Mouse (Mus musculus) layer of hippocampus, postnatal 25 days (tissue): Measurements from ENCODE around the gene Erich2. TPM values are rescaled to one million over a fixed set of nuclear protein-coding genes. Genes with fewer than 3 reads are reported as not detected.

Experiments
- DNase-seq, 2 experiments: peaks; one replicate each; pipeline ENCODE4 v3.0.0; 2022; ENCODE audit warnings: mixed read lengths in 2 of 2, low spot score in 1 of 2; ENCODE audit errors: extremely low spot score in 1 of 2
- total RNA-seq, 2 experiments: library from RNA; stranded (reverse); gene quantifications; 2 replicates each; pipeline ENCODE4 v1.2.3; 2021

The Erich2 gene
- total RNA-seq: 1 to 10 TPM in 1 of 2 experiments, under 1 TPM in 1; 0.68 to 1.1 TPM

- DNase-seq: no peak
Observed at GRCm38 (mm10) chr2:70508496-70508895, at the start of gene Erich2. Gene Erich2 (plus strand): TSS chr2:70508819.

DNA sequence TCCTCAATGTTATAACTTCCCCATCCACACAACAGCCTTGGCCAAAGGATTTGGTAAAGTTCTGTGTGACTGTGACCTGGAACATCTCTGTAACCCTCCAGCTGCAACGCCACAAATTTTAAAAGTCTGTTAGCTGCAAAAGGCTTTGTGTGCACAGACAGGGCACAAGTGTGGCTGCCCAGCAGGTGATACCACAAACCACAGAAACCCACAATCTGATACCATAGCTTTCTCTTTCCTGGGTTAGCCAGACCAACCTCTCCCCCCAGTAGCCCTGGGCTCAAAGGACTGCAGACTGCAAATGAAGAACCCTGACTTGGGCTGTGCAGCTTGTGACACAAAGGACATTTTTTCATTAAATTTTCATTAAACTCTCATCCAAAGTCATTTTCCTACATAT is 45.0 kb upstream of the Erich2 start:
- no peak for DNase-seq

GRCm38 (mm10) chr2:70471136-70471535 is 37.5 kb upstream of the Erich2 start:
- DNase-seq: no peak

- DNase-seq: no peak
Observed at GRCm38 (mm10) chr2:70471861-70472620, 36.6 kb upstream of the Erich2 start.

GRCm38 (mm10) chr2:70497715-70498318 is 10.8 kb upstream of the Erich2 start:
- DNase-seq: no peak

DNA sequence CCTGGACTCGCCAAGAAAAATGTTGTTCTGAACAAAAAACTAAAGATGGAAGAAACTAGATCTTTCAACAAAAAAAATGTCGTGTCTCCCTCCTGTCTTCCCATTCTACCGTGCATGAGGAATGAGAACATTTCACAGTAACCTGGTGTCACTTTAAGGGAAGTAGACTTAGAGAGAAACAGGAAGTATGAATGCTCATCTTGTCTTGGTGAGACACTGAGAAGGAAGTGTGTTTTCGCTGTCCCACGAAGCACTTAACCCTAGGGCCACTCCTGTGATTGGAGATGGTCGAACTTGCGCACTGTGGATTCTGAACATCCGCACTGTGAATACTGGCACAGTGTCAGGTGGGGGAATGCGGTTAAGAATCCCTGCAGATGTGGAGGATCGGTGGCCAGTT is 5.2 kb upstream of the Erich2 start:
- DNase-seq: no peak

GRCm38 (mm10) chr2:70505229-70505628 is 3.4 kb upstream of the Erich2 start:
- DNase-seq: no peak

DNA sequence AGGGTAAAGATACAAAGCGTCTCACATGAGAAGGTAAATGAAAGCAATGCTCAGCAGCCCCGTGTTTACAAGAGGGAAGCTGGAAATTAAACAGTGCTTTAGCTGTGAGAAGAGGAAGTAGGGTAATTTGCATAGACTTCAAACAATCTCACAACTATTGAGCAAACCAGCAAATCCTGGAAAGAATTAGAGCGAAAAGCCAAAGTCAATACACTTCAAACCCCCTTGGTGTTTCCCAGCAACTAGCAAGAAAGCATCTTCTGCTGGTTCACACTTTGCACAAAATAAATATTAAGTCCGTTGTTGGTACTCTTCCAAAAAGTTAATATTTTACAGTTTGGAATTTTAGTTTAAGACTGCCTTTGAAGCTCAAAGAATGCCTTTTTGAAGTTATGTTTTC is 2.7 kb upstream of the Erich2 start:
- no peak for DNase-seq

DNA sequence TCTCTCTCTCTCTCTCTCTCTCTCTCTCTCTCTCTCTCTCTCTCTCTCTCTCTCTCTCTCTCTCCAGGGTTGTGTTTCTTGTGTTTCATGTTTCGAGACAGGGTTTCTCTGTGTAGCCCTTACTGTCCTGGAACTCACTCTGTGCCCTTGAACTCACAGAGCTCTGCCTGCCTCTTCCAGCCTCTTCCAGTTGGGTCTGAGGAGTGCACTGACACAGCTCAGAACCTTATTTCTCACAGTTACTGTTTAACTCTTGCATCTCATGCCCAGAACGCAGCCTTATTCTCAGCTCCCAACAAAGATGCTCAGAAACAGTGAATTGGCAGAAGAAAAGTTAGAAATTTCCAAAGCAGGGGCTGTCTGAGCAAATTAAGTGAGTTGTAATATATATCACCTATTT is 2.2 kb upstream of the Erich2 start:
- DNase-seq: no peak

DNA sequence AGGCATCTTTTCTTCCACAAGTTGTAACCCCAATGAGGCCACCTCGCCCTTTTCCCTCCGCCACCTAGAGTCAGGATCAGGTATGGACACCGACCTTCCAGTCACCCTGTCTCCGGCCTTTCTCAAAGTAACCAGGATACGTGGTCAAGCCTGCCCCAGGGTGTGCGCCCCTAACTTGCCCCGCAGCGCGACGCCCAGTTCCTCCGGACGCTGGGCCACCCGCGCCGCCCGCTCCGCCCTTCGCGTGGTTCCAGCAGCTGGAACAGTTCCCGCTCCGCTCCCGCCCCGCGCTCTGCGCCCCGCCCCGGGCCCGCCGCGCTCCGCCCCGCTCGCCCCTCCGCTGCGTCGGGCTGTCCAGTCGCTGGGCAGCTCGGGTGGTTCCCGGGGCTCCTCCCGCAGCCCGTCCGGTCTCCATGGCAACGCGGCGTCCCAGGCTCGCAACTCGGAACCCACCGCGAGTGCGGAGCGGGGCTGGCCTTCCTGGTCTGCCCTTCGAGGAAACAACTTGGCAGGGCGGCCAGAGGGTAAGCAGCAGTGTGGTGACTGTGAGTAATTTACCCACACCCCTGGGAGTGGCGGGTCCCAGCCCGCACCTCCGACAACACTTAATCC is 508 bp downstream of the Erich2 start:
- peak; percentile 43 to 56 for DNase-seq

GRCm38 (mm10) chr2:70538283-70538682 is 29.7 kb downstream of the Erich2 start:
- peak in 1 of 2 experiments; percentile 68 for DNase-seq

- DNase-seq: no peak
Observed at GRCm38 (mm10) chr2:70550671-70551070, 42.1 kb downstream of the Erich2 start.

- DNase-seq: no peak
Observed at GRCm38 (mm10) chr2:70551446-70551845, 42.8 kb downstream of the Erich2 start.

DNA sequence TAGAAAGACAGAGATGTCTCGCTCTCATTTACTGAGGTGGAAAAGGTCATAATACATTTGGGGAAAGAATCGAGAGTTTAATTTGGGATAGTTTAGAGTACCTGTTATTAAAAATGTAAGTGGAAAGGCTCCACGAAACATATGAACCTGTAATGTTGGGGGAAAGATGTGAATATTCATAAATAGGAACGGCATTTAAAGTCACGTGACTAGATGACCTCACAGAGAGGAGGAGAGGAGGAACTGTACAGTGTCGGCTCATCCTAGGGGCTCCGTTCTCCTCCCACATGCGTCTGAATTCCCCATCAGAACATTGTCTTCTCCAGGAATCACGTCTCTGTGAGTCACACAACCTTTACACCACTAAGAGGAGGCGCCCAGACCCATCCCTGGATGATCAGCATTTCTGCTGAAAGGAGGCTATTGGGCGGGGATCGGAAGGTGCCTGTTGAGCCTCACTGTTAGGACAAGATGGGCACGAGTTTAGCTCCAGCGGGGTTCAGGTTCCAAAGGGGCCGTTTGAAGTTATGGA is 43.5 kb downstream of the Erich2 start:
- no peak for DNase-seq

DNA sequence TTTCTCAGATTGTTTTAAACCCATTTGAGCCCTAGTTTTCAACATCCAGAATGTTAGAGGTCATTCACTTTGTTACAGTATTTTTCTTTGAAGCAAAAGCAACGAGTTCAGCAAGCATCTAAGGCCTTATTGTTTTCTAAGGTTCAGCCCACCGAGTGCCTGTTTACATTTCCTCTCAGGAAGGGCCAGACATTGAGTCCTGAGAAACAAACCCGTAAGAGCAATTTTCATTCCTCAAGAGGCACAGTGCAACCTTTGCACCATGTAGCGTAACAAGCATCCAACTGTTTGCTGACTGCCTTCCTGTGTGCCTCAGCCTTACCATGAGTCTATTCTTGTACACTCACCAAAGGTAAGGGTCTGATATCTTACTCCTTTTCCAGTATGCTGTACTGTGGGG is 44.2 kb downstream of the Erich2 start, which contains the start of gene Gad1:
Gene Gad1 (plus strand): TSS at position 301 of the 400 bp plus-strand sequence.
- DNase-seq: no peak

DNA sequence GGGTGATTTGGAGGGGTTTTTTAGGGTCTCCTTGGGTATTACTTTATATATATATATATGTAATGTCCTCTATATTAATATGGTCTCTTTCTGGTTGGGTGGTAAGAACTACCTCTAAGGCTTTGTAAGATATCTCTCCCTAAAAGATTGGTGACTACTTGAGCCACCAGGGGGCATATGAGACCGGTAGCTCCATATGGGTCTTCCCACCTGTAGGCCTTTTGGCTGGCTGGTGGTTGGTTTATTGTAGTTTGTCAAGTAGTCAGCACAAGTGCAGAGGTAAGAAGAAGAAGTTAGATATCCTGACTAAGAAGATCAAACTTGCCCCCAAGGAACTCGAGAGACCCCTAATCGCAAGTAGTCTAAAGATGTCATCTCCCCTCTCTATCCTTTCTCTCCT is 45.2 kb downstream of the Erich2 start:
- no peak for DNase-seq

GRCm38 (mm10) chr2:70558112-70558842 is 49.7 kb downstream of the Erich2 start:
- peak; percentile 71 to 88 for DNase-seq

- no peak for DNase-seq
Observed at GRCm38 (mm10) chr2:70558843-70559451, 50.3 kb downstream of the Erich2 start.

DNA sequence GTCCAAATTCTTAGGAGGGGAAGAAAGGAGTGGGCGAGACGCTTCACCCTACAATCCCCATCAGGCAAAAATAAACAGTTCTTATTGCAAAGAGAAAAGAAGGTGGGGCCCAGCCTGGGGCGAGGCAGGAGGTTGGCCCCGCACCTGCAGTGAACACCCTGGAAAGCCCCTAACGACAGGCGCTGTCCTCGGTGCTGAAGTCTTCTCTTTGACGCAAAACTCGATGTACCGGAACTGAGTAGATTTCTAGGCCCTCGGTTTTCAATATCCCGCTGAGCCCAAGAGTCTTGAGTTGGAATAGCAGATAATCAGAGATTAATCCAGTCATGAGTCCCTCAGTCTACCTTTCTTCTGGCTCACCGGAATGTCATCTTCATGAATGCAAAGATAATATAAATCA is 50.9 kb downstream of the Erich2 start:
- DNase-seq: peak in 1 of 2 experiments; percentile 47
